In genomic region chr9:106158037-106158491, GRCm38 (mm10) we compare ENCODE assay signal across 10 mouse cellular contexts. TPM values are rescaled to one million over a fixed set of nuclear protein-coding genes. Genes with fewer than 3 reads are reported as not detected.
DNase-seq lines count a peak whose midpoint lies in the region; ATAC-seq and TF ChIP-seq lines count a peak whose summit lies in the region.
"Had no signal": no experiment of that assay in that cellular context is flagged by ENCODE, and none has a peak within 500 bp of the region (broad histone marks: within the 10 kb centered on the region; RNA-seq: fewer than 3 reads in every experiment).

Gene Glyctk, minus strand, starts transcription at chr9:106158138.

- no peaks in the 10 kb centered on the region for H3K36me3 ChIP-seq in kidney, embryonic 15.5 days
- no peaks in the 10 kb centered on the region for H3K36me3 ChIP-seq in liver, embryonic 15.5 days (replicated peaks)
- H3K36me3 ChIP-seq: hindbrain, embryonic 15.5 days had no signal

- TF ChIP-seq CTCF in lung, adult 2 months (IDR thresholded peaks at IDR 0.05; ENCODE audit: insufficient read depth, low read length), result no peak

- DNase-seq in heart, adult 11 months, result peak; percentile 75
- DNase-seq in heart, adult 18-20 months, result no peak
- peak; percentile 69 for DNase-seq in adipocyte (ENCODE audit: low spot score)
- no peak for DNase-seq in cerebellum, adult 9-11 months
- DNase-seq in lung, adult 18-20 months, result no peak
- no peak for DNase-seq in lung, adult 2 months
- DNase-seq: retina, postnatal 1 day had no signal

- H3K4me3 ChIP-seq in kidney, embryonic 15.5 days (replicated peaks), result no peak within 1 kb of the TSS; the same call in 1 of the 2 replicates
- H3K4me3 ChIP-seq in liver, embryonic 15.5 days (replicated peaks), result peak within 1 kb of the TSS; percentile 45
- no peak within 1 kb of the TSS for H3K4me3 ChIP-seq in lung, adult 2 months (replicated peaks; ENCODE audit: extremely low read depth, low read depth, low read length)

- TF ChIP-seq POLR2A in lung, adult 2 months (IDR thresholded peaks at IDR 0.05; ENCODE audit: borderline replicate concordance, extremely low read depth, low read depth, low read length), result no peak

- 73% methylated on average over 6 of the region's 6 CpGs for WGBS in kidney, embryonic 15.5 days
- WGBS in liver, embryonic 15.5 days (ENCODE audit: insufficient replicate concordance), result 54% methylated on average over 6 of the region's 6 CpGs
- WGBS in lung, adult 2 months, result 73% methylated on average over 6 of the region's 6 CpGs

- ATAC-seq in kidney, embryonic 15.5 days (replicated peaks; ENCODE audit: low FRiP score), result peak; percentile 33; the same call in 1 of the 2 replicates
- ATAC-seq in liver, embryonic 15.5 days (ENCODE audit: insufficient read depth), result peak; percentile 55

- peak within 1 kb of the TSS; percentile 41 for H3K27ac ChIP-seq in kidney, embryonic 15.5 days
- H3K27ac ChIP-seq in liver, embryonic 15.5 days (replicated peaks), result peak within 1 kb of the TSS; percentile 75

- peaks cover 9% of the 10 kb centered on the region for H3K4me1 ChIP-seq in kidney, embryonic 15.5 days
- peaks cover 27% of the 10 kb centered on the region for H3K4me1 ChIP-seq in liver, embryonic 15.5 days (replicated peaks)
- peaks cover 3% of the 10 kb centered on the region; the same call in 1 of the 2 replicates for H3K4me1 ChIP-seq in lung, adult 2 months (ENCODE audit: control insufficient read depth, insufficient read depth, low read length)

- no peaks in the 10 kb centered on the region for H3K9me3 ChIP-seq in kidney, embryonic 15.5 days (replicated peaks)
- no peaks in the 10 kb centered on the region for H3K9me3 ChIP-seq in liver, embryonic 15.5 days (replicated peaks)
- H3K9me3 ChIP-seq: hindbrain, embryonic 15.5 days had no signal

- no peak within 1 kb of the TSS for H3K9ac ChIP-seq in kidney, embryonic 15.5 days
- peak within 1 kb of the TSS; percentile 31; the same call in 1 of the 2 replicates for H3K9ac ChIP-seq in liver, embryonic 15.5 days
- H3K9ac ChIP-seq: hindbrain, embryonic 15.5 days had no signal

- no peaks in the 10 kb centered on the region for H3K27me3 ChIP-seq in kidney, embryonic 15.5 days
- H3K27me3 ChIP-seq in liver, embryonic 15.5 days, result no peaks in the 10 kb centered on the region
- H3K27me3 ChIP-seq: hindbrain, embryonic 15.5 days had no signal

- no peak within 1 kb of the TSS for H3K4me2 ChIP-seq in kidney, embryonic 15.5 days
- peak within 1 kb of the TSS; percentile 36 for H3K4me2 ChIP-seq in liver, embryonic 15.5 days

RNA-seq across cellular contexts. Expression of gene Glyctk, which starts in this region (rescaled TPM):
- total RNA-seq in heart, adult 18-20 months (2021), result 1 to 10 TPM; 2.5 to 2.9 TPM
- polyA plus RNA-seq in kidney, embryonic 15.5 days (2015; fragmentation: Nextera tagmentation; extraction: Ambion mirVana), result 7.9 and 9.4 TPM in 2 replicates
- 22.2 and 27.6 TPM in 2 replicates for polyA plus RNA-seq in liver, embryonic 15.5 days (2015; fragmentation: Nextera tagmentation; extraction: Ambion mirVana)
- 1.7 and 2.6 TPM in 2 replicates for polyA plus RNA-seq in lung, adult 2 months (2012; rRNA removed)

Comparison
In these comparisons a context has a peak if more than half of its experiments do, and no peak if none do; other contexts are left out.
1. DNase-seq: peak in heart, adult 11 months (single experiment) and adipocyte (single experiment); none in heart, adult 18-20 months (0 of 2), cerebellum, adult 9-11 months (single experiment), lung, adult 18-20 months (0 of 2) and lung, adult 2 months (single experiment).